ENCODE assay signal across 17 mouse cellular contexts in the genomic region with DNA sequence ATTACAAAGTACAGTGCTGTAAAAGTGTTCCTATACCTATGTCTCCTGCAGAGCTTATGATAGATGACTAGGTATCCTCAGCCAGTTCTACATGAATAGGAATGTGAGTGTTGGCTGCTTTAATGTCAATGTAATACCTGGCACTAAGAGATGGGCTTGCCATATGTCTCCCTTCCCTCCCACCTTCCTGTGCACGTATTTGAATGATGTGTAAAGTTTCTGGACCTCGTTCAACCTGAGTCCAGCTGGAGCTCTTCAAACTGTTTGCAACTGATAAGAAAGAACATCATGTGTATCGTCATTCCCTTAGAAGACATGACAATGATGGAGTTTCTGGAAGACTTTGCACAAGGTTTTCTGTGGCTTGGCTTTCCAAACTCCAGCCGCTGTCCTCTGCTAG. TPM values are rescaled to one million over a fixed set of nuclear protein-coding genes. Genes with fewer than 3 reads are reported as not detected.
"Had no signal": no experiment of that assay in that cellular context is flagged by ENCODE, and none has a peak within 500 bp of the region (broad histone marks: within the 10 kb centered on the region; RNA-seq: fewer than 3 reads in every experiment).

No protein-coding gene starts in this region.

- H3K27me3 ChIP-seq: liver, embryonic 15.5 days; megakaryocyte, embryonic 14.5 days; midbrain, embryonic 13.5 days; midbrain, embryonic 15.5 days; neural tube, embryonic 12.5 days; stomach, embryonic 15.5 days had no signal

- H3K4me3 ChIP-seq: liver, embryonic 15.5 days; megakaryocyte, embryonic 14.5 days; midbrain, embryonic 13.5 days; midbrain, embryonic 15.5 days; neural tube, embryonic 12.5 days; stomach, embryonic 15.5 days had no signal

- DNase-seq: liver, postnatal 0 days; lung, adult 2 months; lung, postnatal 14 days; lung, postnatal 36 days; right cerebral cortex, postnatal 14 days; thymus, adult 18-20 months; thymus, postnatal 14 days; thymus, postnatal 36 days had no signal

- H3K4me1 ChIP-seq: liver, embryonic 15.5 days; megakaryocyte, embryonic 14.5 days; midbrain, embryonic 13.5 days; midbrain, embryonic 15.5 days; neural tube, embryonic 12.5 days; stomach, embryonic 15.5 days had no signal

- H3K9me3 ChIP-seq: liver, embryonic 15.5 days; megakaryocyte, embryonic 14.5 days; midbrain, embryonic 13.5 days; midbrain, embryonic 15.5 days; neural tube, embryonic 12.5 days; stomach, embryonic 15.5 days had no signal

- H3K9ac ChIP-seq: liver, embryonic 15.5 days; liver, postnatal 0 days; midbrain, embryonic 13.5 days; midbrain, embryonic 15.5 days; neural tube, embryonic 12.5 days; stomach, embryonic 15.5 days had no signal

- ATAC-seq: liver, postnatal 0 days; midbrain, embryonic 13.5 days; midbrain, embryonic 15.5 days had no signal

- H3K4me2 ChIP-seq: liver, embryonic 15.5 days; midbrain, embryonic 11.5 days; midbrain, embryonic 13.5 days; midbrain, embryonic 15.5 days; neural tube, embryonic 12.5 days; stomach, embryonic 15.5 days had no signal

- H3K27ac ChIP-seq: liver, embryonic 15.5 days; macrophage; midbrain, embryonic 13.5 days; midbrain, embryonic 15.5 days; neural tube, embryonic 12.5 days; stomach, embryonic 15.5 days; stomach, postnatal 0 days had no signal

RNA-seq across cellular contexts. Expression of a gene that starts 13.6 kb away (rescaled TPM):
- polyA plus RNA-seq: lung, adult 2 months; macrophage had no signal
